Mouse (Mus musculus) olfactory bulb, adult 2 months (tissue): ENCODE data around the gene Dcpp1.

ENCODE experiments used
- CTCF ChIP-seq: fragments of 200-500 bp; IDR thresholded peaks from 2 replicates; pipeline ENCODE4 v1.5.1; 2012; ENCODE audit warnings: low read depth, mild to moderate bottlenecking, low read length, moderate library complexity; ENCODE audit not compliant: insufficient read depth
- POLR2A ChIP-seq: fragments of 200-500 bp; IDR thresholded peaks from 2 replicates; pipeline ENCODE4 v1.6.1; 2012; ENCODE audit warnings: mild to moderate bottlenecking, low read depth, low read length, moderate library complexity; ENCODE audit not compliant: insufficient read depth

- no peak for TF ChIP-seq CTCF
- no peak for TF ChIP-seq POLR2A
These were observed 23.5 kb upstream of the Dcpp1 start for GRCm38 (mm10) chr17:23857193-23857592.
